21 mouse cellular contexts compared by ENCODE assay signal in genomic region chr4:105007360-105008018, GRCm38 (mm10).
"Had no signal": no experiment of that assay in that cellular context is flagged by ENCODE, and none has a peak within 500 bp of the region (broad histone marks: within the 10 kb centered on the region; RNA-seq: fewer than 3 reads in every experiment).

No protein-coding gene starts in this region.

- H3K4me3 ChIP-seq: left cerebral cortex, adult 2 months; limb, embryonic 12.5 days; limb, embryonic 15.5 days; midbrain, embryonic 10.5 days; neural tube, embryonic 12.5 days; neural tube, embryonic 15.5 days had no signal

- H3K36me3 ChIP-seq: limb, embryonic 12.5 days; limb, embryonic 15.5 days; midbrain, embryonic 10.5 days; neural tube, embryonic 12.5 days; neural tube, embryonic 15.5 days had no signal

- H3K9me3 ChIP-seq: limb, embryonic 15.5 days; midbrain, embryonic 10.5 days; neural tube, embryonic 12.5 days; neural tube, embryonic 15.5 days had no signal

- DNase-seq: kidney, adult 2 months; kidney, postnatal 36 days; layer of hippocampus, postnatal 36 days; liver, postnatal 0 days; lung, embryonic 14.5 days; lung, postnatal 36 days; midbrain, embryonic 14.5 days; right cerebral cortex, adult 18-20 months; right cerebral cortex, postnatal 14 days; right cerebral cortex, postnatal 4 days; thymus, adult 18-20 months; thymus, postnatal 36 days had no signal

- H3K4me1 ChIP-seq: limb, embryonic 12.5 days; limb, embryonic 15.5 days; midbrain, embryonic 10.5 days; neural tube, embryonic 12.5 days; neural tube, embryonic 15.5 days had no signal

- H3K27ac ChIP-seq: kidney, postnatal 0 days; left cerebral cortex, adult 2 months; limb, embryonic 12.5 days; limb, embryonic 15.5 days; liver, embryonic 14.5 days; midbrain, embryonic 10.5 days; neural tube, embryonic 12.5 days; neural tube, embryonic 15.5 days had no signal

- ATAC-seq: liver, postnatal 0 days; lung, postnatal 0 days had no signal

- H3K27me3 ChIP-seq: limb, embryonic 12.5 days; limb, embryonic 15.5 days; neural tube, embryonic 12.5 days; neural tube, embryonic 15.5 days had no signal

- H3K9ac ChIP-seq: limb, embryonic 12.5 days; limb, embryonic 15.5 days; liver, embryonic 14.5 days; liver, postnatal 0 days; lung, embryonic 14.5 days; neural tube, embryonic 12.5 days; neural tube, embryonic 15.5 days had no signal
